Mouse (Mus musculus) lung, postnatal 0 days (tissue): ENCODE results near the gene Col6a3.

Source experiments
- CTCF ChIP-seq: IDR thresholded peaks from 2 replicates; pipeline ENCODE4 v1.5.1; 2016; ENCODE audit warnings: antibody characterized with exemption, mild to moderate bottlenecking
- EP300 ChIP-seq: IDR thresholded peaks from 2 replicates; pipeline ENCODE4 v1.6.1; 2016; ENCODE audit warnings: antibody characterized with exemption, mild to moderate bottlenecking, control low read depth

GRCm38 (mm10) chr1:90845206-90845605 lies 1.4 kb upstream of the Col6a3 start:
- TF ChIP-seq CTCF (no peak), EP300 (no peak)
